Mouse (Mus musculus) layer of hippocampus, adult 2 months (tissue): ENCODE data around the gene Pcyt2. TPM values are rescaled to one million over a fixed set of nuclear protein-coding genes. Genes with fewer than 3 reads are reported as not detected.
A peak's percentile ranks its signal among the peaks of the same experiment; 100 is the strongest.

ENCODE experiments used
- DNase-seq, 2 experiments: peaks; one replicate each; pipeline ENCODE4 v3.0.0; 2022; ENCODE audit warnings: low spot score in 2 of 2
- H3K27ac ChIP-seq: fragments of 200-600 bp; 2 replicates; pipeline ENCODE4 v1.8.1; 2022
- H3K4me3 ChIP-seq: fragments of 200-600 bp; 2 replicates; pipeline ENCODE4 v1.8.1; 2022; ENCODE audit warnings: mild to moderate bottlenecking
- CTCF ChIP-seq: fragments of 200-600 bp; conservative IDR thresholded peaks from 2 replicates; pipeline ENCODE4 v1.8.1; 2022; ENCODE audit warnings: antibody characterized with exemption, mild to moderate bottlenecking, moderate library complexity
- long read RNA-seq, 2 experiments: library from polyadenylated mRNA; stranded (forward); transcript quantifications; one replicate each; pipeline ENCODE4 v2.0.0; 2021; ENCODE audit warnings: borderline mapping rate in 2 of 2
- total RNA-seq, 2 experiments: library from RNA; stranded (reverse); gene quantifications; 2 replicates each; pipeline ENCODE4 v1.2.3; 2021

Pcyt2 gene
- 100 to 1,000 TPM; 128 to 142 TPM for total RNA-seq
- long read RNA-seq, experiment 1, transcript Pcyt2-201 (14 exons, 1,881 nt) = major isoform, 48 of 139 reads
- long read RNA-seq, experiment 1, transcript Pcyt2-203 (13 exons, 1,486 nt) = minor isoform, 16 of 139 reads
- long read RNA-seq, experiment 1, partial matches to known transcripts = 7 of 139 reads
- long read RNA-seq, experiment 1, other reads (novel, unspliced or antisense) = 66 of 139 reads
- long read RNA-seq, experiment 2, transcript Pcyt2-203 (13 exons, 1,486 nt) = minor isoform, 29 of 168 reads
- long read RNA-seq, experiment 2, transcript Pcyt2-201 (14 exons, 1,881 nt) = major isoform, 48 of 168 reads
- long read RNA-seq, experiment 2, partial matches to known transcripts = 14 of 168 reads
- long read RNA-seq, experiment 2, other reads (novel, unspliced or antisense) = 74 of 168 reads

DNA sequence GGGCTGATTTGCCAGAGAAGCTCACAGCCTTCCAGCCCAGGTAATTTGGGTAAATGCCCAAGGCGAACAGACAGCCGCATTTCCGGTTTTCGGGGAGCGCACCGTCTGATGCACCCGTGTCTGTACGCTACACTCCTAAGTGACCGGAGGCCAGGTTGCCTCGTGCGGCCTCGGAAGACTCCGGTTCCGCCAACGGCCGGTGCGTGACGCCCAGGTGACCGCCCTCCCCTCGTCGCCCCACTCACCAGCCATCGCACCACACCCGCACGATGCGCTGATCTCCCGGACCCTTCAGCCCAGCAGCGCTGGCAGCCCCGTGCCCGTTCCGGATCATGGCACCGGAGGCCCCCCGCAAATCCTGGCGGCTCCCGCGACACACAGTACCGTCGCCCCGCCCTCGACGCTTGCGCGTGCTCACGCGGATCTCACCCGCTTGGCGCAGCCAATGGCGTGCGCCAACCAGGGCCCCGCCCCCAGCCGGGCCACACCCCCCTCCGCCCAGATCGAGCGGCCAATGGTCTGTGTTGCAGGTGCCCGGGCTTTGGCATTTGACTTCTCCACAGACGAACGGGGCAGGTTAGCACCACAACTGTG, at the start of gene Pcyt2:
Pcyt2 (minus strand) TSS at position 418 of the 594 bp plus-strand sequence.
- DNase-seq = peak; percentile 91 to 93
- Histone ChIP-seq H3K27ac (peak within 1 kb of the TSS; percentile 94), H3K4me3 (peak within 1 kb of the TSS; percentile 78)
- TF ChIP-seq CTCF = no peak

DNA sequence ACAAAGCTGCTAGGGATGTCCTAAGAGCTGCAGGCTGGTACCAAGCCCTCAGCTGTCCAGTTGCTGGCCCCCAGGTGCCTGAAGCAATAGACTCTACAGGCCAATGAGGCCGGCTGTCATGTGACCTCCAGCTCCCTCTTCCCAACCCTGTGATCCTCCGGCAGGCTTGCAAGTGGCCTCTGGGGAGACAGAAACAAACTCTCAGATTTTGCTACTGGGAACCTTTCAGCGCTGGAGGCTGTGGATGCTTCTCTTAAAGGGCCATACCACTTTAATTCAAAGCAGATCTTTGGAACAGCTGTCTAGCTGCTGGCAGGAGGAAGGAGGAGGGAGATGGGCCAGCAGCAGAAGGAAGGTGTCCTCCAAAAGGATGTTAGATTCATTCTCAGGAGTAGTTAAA, 48.9 kb upstream of the Pcyt2 start:
- H3K4me3 ChIP-seq = no peak overlapping the region

DNA sequence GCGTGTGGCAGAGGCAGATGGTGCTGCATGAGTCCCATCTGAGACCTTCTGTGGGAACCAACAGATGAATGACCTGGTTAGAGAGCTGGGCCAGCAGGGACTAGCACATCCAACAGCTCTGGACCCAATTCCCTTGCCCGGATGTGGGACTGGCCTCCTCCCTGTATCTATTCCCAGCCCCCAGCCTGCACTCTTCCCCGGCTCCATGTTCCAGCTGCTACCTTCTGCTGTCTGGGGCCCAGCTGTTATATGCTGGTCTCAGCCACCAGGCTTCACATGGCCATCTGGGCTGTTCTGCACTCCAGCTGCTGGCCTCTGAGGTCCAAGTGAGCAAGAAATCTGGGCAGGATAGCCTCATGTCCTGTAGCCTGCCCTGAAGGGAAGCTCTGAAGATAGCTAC, 47.7 kb upstream of the Pcyt2 start:
- H3K4me3 ChIP-seq = no peak overlapping the region
- TF ChIP-seq CTCF = no peak
- no peak for DNase-seq
- H3K27ac ChIP-seq = no peak overlapping the region

More for the DNA sequence above, 48.9 kb upstream of the Pcyt2 start:
- no peak for DNase-seq
- no peak for TF ChIP-seq CTCF
- no peak overlapping the region for H3K27ac ChIP-seq

DNA sequence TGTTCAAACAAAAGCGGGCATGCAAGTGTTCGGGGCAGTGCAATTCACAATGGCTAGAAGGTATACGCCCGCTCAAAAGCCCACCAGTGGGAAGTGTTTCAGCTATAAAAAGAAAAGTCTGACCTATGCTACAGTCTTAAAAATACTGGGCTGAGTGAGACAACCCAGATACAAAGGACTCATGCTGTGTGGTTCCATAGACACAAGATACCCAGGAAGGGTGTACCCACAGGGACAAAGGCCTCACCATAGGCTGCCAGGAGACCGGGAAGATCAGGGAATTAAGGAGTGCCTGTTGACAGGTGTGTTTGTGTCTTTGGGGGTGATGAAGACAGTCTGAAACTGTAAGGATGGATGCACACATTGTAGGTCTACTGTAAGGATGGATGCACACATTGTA, 46.0 kb upstream of the Pcyt2 start:
- Histone ChIP-seq H3K27ac (no peak overlapping the region), H3K4me3 (no peak overlapping the region)
- TF ChIP-seq CTCF = no peak
- no peak for DNase-seq

DNA sequence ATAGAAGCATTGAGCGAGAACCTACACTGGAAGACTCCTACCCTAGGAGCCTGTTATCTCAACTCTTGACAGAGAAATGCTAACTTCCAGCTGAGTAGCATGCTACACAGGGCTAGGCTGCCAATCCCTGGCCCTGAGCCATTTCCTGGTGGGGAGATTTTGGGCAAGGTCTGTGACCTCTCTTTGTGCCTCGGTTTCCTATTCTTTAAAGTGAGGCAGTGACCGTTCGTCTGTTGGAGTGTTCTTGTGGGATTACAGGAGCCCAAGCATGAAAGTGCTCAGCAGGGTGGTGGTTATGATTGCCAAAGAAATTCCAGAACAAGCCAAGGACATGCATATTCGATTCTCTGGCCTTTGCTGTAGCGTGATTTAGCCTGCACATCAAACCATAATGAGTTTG, 45.0 kb upstream of the Pcyt2 start:
- TF ChIP-seq CTCF = no peak
- DNase-seq = no peak
- H3K27ac ChIP-seq = no peak overlapping the region
- H3K4me3 ChIP-seq = no peak overlapping the region

DNA sequence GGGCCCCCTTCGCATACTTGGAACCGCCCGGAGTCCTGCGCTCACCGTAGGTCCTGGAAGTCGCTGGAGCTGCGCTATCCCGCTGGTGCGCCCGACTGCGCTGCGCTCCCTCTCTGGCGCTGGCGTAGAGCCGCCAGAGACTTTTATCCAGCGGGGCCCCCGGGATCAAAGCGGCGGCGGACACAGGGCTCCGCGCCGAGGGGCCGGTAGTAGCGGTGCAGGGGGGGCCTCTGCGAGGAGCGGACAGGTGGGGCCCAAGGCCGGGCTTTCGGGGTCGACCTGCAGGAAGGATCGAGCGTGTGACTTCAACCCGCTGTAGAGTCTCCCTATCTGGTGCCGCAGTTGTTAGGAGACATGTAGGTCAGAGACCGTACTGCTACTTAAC, 43.3 kb upstream of the Pcyt2 start, which contains the start of gene Notum:
Notum (minus strand) TSS at position 100 of the 385 bp plus-strand sequence.
- H3K27ac ChIP-seq = peak within 1 kb of the TSS; percentile 73
- peak within 1 kb of the TSS; percentile 49 for H3K4me3 ChIP-seq
- TF ChIP-seq CTCF = no peak
- DNase-seq = no peak

DNA sequence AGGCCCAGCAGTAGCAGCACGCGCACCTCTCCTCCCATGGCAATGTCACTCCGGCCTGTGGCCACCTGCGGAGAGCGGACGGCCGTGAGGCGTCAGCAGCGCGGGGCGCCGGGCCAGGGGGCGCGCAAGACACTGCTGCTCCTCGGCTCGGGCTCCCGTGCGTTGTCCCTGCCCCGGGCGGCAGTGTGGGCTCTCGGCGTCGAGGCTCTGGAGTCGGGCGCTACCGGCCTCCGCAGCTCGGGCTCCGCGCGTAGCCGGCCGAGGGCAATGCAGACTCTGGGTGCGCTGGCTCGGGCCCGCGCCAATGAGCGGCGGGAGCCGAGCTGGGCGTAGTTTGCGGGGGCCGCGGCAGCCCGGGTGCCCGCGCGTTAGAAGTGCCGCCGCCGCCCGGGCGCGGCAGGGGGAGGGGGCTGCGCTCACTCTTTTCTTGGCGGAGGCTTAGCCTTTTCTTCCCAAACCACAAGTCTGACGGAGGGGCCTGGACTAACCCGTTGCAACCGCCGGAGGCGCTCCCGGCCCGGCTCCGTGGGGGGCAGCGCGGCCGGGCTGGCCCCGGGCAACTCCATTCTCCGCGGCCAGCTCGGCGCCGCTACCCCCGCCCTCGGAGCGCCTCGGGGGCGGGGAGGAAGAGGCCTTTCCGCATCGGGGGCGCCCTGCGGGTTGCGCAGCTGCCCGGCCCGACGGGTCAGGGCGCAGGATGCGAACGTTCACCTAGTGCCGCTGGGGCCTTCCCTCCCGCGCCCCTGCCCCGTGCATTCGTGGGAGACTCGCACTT, 42.8 kb upstream of the Pcyt2 start:
- TF ChIP-seq CTCF = peak; percentile 67
- Histone ChIP-seq H3K4me3 (peak overlapping the region; percentile 49), H3K27ac (peak overlapping the region; percentile 73)
- DNase-seq = no peak

DNA sequence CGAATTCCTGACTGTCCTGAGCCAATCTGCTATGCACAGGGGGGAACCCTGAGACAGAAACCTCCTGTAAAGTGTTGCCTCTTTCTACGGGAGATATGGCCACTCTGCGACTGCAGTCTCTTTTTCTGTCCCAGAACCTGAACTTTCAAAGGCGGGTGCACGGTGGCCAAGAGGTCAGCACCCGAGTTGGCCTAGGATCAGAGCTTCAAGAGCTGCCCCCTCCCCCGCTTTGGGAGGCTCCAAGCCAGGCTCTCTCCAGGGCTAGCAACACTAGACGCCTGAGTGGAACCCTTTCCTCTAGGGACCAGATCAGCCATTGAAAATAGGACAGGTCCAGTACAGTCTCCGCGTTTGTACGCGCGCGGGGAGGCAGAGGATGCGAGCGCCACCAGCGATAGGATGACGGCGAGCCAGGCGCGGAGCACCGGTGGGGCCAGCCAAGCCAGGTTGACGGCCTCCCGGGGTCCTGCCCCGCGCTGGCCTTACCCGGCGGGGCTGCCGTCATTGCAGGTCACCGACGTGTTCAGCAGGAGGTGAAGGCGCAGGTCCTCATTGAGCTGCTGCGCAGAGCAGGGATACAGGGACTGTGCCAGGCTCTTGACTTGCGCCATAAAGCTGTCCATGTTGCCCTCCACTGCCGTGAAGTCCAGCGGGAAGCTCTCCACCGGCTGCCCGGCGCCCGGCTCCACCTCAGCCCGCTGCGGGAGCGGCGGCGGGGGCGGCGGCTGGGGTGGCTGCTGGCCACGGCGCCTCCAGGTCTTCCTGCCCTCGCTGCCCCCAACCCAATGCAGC, 42.0 kb upstream of the Pcyt2 start:
- Histone ChIP-seq H3K4me3 (peak overlapping the region; percentile 49), H3K27ac (peak overlapping the region; percentile 73)
- no peak for DNase-seq
- TF ChIP-seq CTCF = no peak

DNA sequence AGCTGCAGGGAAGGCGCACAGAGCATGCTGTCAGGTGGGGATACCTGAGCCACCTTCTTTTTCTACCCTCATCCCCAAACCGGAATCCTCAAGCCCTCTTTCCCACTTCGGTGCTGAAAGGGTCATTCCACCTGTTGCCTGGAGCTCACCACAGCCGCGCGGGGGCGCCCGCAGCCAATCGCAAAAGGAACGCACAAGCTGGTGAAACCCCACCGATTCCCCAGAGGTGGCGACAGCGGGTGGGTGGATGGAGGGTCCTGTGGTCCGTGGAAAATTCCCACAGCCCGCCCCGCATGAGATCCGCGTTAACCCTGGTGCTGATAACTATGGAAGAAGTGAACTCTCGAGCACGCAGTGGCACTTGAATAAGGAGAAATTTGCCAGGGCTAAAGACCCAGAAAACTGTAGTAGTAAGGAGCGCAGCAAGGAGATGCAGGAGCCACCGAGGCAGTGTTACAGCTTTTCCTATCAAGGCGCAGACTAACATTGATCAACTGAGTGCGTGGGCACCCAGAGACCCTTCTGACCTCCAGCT, 41.2 kb upstream of the Pcyt2 start:
- peak overlapping the region; percentile 49 for H3K4me3 ChIP-seq
- H3K27ac ChIP-seq = no peak overlapping the region
- peak; percentile 78 to 84 for DNase-seq
- TF ChIP-seq CTCF = peak; percentile 89

DNA sequence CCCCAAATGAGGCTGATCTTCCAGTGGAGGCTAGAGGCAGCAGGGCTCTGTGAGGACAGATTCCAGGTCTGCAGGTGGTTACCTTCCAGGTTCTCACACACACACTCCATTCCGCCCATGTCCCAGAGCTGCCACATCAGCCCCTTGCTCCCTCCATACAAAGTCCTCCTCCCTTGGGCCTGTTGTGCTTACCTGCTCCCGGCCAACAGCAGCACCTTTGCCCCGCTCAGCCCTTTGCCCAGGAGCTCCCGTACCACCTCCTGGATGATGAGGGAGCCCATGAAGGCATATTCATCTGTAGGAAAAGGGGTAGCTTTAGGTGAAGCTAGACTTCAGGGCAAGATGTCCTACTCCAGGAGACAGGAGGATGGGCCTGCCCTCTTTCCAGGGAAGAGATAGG, 39.6 kb upstream of the Pcyt2 start:
- TF ChIP-seq CTCF = no peak
- no peak for DNase-seq
- no peak overlapping the region for H3K4me3 ChIP-seq
- no peak overlapping the region for H3K27ac ChIP-seq

DNA sequence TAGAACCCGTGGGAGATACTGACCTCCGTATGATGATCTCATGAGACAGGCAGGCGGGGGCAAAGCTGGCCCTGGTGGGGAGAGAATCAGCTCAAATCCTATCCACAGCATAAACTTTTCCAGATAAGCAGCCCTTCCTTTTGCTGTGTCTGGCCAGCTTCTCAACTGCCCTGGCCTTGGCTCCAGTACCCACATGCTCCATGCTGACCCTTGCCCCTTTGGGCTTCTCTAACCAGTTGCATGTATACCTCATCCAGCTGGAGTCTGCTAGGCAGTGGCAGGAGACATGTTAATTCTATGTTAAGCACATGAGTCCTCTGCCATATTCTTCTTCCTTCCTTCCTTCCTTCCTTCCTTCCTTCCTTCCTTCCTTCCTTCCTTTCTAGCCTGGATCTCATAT, 37.0 kb upstream of the Pcyt2 start:
- DNase-seq = no peak
- no peak overlapping the region for H3K4me3 ChIP-seq
- no peak for TF ChIP-seq CTCF
- no peak overlapping the region for H3K27ac ChIP-seq

DNA sequence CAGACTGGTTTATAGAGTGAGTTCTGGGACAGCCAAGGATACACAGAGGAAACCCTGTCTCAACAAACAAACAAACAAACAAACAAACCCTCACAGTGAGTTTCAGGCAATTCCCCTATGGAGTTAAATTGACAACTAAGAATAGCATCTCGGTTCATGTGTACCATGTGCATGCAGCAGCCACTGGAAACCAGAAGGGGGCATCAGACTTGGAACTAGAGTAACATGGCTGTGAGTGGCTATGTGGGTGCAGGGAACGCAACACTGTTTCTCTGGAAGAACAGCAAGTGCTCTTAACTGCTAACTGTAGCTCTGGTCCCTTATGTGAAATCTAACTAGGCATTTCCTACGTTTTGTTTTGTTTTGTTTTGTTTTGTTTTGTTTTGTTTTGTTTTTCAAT, 34.1 kb upstream of the Pcyt2 start:
- Histone ChIP-seq H3K27ac (no peak overlapping the region), H3K4me3 (no peak overlapping the region)
- TF ChIP-seq CTCF = peak; percentile 64
- no peak for DNase-seq
